Mouse (Mus musculus): Measurements from ENCODE around the gene Rbfox1. TPM values are rescaled to one million over a fixed set of nuclear protein-coding genes. Genes with fewer than 3 reads are reported as not detected.

Rbfox1 gene
- polyA plus RNA-seq, 1 experiment from 2014 or later, result not detected

DNA sequence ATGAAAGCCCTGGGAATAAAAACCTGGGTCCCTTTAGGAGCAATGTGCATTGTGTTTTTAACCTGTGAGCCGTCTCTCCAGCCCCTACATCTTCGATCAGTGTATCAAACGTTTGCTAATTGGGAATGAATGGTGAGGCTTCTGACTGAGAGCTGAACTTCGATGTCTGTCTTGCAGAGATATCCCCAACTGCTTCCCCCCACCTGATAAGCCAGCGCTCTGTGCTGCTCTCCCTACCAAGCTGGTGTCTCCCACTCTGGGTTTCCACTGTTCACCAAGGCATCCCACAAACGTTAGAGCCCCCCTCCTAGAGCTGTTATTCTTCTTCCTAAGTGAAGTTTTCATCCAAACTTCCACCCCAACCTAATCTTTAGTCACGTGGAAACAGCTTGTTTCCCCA is 1112.7 kb downstream of the Rbfox1 start:
- H3K36me3 ChIP-seq (ENCODE audit: inconsistent target), result no peaks in the 10 kb centered on the region
- no peak overlapping the region for H3K27ac ChIP-seq
- H3K4me3 ChIP-seq (ENCODE audit: inconsistent target), result no peak overlapping the region
- WGBS (ENCODE audit: missing documents), result 66% methylated on average over 7 of the region's 7 CpGs
- no peaks in the 10 kb centered on the region for H3K79me2 ChIP-seq (ENCODE audit: inconsistent target)

GRCm38 (mm10) chr16:7004565-7004964 is 1119.4 kb downstream of the Rbfox1 start:
- 98% methylated on average over 3 of the region's 3 CpGs for WGBS (ENCODE audit: missing documents)
- no peak overlapping the region for H3K4me3 ChIP-seq (ENCODE audit: inconsistent target)
- no peaks in the 10 kb centered on the region for H3K79me2 ChIP-seq (ENCODE audit: inconsistent target)
- H3K36me3 ChIP-seq (ENCODE audit: inconsistent target), result no peaks in the 10 kb centered on the region
- no peak overlapping the region for H3K27ac ChIP-seq

DNA sequence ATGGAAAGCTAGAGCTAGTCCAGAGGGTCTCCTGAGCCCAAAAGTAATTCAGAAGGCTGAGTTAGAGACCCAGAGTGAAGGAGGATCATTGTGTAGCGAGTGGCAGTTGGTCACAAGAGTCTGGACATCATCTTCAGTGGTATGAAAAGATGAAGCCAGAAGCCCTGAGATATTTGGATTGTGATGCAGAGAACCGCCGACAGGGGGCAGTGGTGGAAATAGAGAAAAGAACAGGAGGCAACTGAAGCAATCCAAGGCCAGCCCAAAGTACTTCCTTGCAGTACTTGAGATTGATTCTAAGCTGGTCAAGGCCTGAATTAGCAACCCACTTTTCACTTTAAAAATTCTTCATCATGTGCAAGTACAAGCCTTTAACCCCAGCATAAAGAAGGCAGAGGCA is 1120.3 kb downstream of the Rbfox1 start:
- H3K79me2 ChIP-seq (ENCODE audit: inconsistent target), result no peaks in the 10 kb centered on the region
- H3K27ac ChIP-seq, result no peak overlapping the region
- H3K36me3 ChIP-seq (ENCODE audit: inconsistent target), result no peaks in the 10 kb centered on the region
- no peak overlapping the region for H3K4me3 ChIP-seq (ENCODE audit: inconsistent target)
- WGBS (ENCODE audit: missing documents), result 18% methylated on average over 3 of the region's 3 CpGs

GRCm38 (mm10) chr16:7017310-7017709 is 1132.2 kb downstream of the Rbfox1 start:
- no peak overlapping the region for H3K4me3 ChIP-seq (ENCODE audit: inconsistent target)
- no peaks in the 10 kb centered on the region for H3K79me2 ChIP-seq (ENCODE audit: inconsistent target)
- no peaks in the 10 kb centered on the region for H3K36me3 ChIP-seq (ENCODE audit: inconsistent target)
- 86% methylated on average over 7 of the region's 7 CpGs for WGBS (ENCODE audit: missing documents)
- no peak overlapping the region for H3K27ac ChIP-seq

- Histone ChIP-seq H3K27ac (no peak overlapping the region), H3K79me2 (ENCODE audit: inconsistent target) (no peaks in the 10 kb centered on the region)
- WGBS (ENCODE audit: missing documents), result 13% methylated on average over 5 of the region's 5 CpGs
Observed at GRCm38 (mm10) chr16:7034231-7034630, 1149.1 kb downstream of the Rbfox1 start.

GRCm38 (mm10) chr16:7036566-7036965 is 1151.4 kb downstream of the Rbfox1 start:
- WGBS (ENCODE audit: missing documents), result 90% methylated on average over 3 of the region's 3 CpGs
- Histone ChIP-seq H3K79me2 (ENCODE audit: inconsistent target) (no peaks in the 10 kb centered on the region), H3K4me3 (ENCODE audit: inconsistent target) (no peak overlapping the region)

More at GRCm38 (mm10) chr16:7034231-7034630, 1149.1 kb downstream of the Rbfox1 start:
- no peak overlapping the region for H3K4me3 ChIP-seq (ENCODE audit: inconsistent target)
- H3K36me3 ChIP-seq (ENCODE audit: inconsistent target), result no peaks in the 10 kb centered on the region

GRCm38 (mm10) chr16:7036988-7037387 is 1151.8 kb downstream of the Rbfox1 start:
- no peaks in the 10 kb centered on the region for H3K36me3 ChIP-seq (ENCODE audit: inconsistent target)
- H3K4me3 ChIP-seq (ENCODE audit: inconsistent target), result no peak overlapping the region
- WGBS (ENCODE audit: missing documents), result 71% methylated on average over 8 of the region's 8 CpGs

More at GRCm38 (mm10) chr16:7036566-7036965, 1151.4 kb downstream of the Rbfox1 start:
- H3K36me3 ChIP-seq (ENCODE audit: inconsistent target), result no peaks in the 10 kb centered on the region
- no peak overlapping the region for H3K27ac ChIP-seq

DNA sequence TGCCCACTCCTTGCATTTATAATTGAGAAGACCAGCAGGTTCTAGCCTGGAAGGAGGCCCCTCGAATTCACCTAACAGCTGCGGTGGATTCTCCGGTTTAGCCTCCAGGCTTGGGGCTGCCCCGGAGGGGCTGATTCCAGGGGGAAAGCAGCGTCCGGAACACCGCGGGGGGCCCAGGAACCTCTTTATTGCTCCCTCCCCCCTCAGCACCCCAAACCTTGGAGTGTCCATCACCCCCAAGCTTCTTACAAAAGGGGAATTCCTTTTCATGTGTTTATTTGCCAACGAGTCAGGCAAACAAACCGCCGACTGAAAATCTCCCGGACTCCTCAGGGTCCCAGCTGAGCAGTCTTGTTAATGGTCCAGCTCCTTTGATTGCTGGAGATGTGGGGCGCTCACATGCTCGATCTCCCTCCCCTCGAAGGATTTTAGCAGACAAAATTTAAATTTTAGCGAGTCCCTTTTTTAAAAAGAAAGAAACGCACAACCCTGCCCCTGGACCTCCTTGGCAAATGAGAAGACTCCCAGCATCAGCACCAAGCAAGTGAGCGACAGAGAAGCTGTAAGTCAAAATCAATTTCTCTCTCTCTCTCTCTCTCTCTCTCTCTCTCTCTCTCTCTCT is 1153.6 kb downstream of the Rbfox1 start:
- no peaks in the 10 kb centered on the region for H3K79me2 ChIP-seq (ENCODE audit: inconsistent target)
- WGBS (ENCODE audit: missing documents), result 3% methylated on average over 18 of the region's 18 CpGs

More at GRCm38 (mm10) chr16:7036988-7037387, 1151.8 kb downstream of the Rbfox1 start:
- H3K27ac ChIP-seq, result no peak overlapping the region
- no peaks in the 10 kb centered on the region for H3K79me2 ChIP-seq (ENCODE audit: inconsistent target)

GRCm38 (mm10) chr16:7039404-7040367 is 1154.5 kb downstream of the Rbfox1 start:
- no peak overlapping the region for H3K4me3 ChIP-seq (ENCODE audit: inconsistent target)
- no peaks in the 10 kb centered on the region for H3K36me3 ChIP-seq (ENCODE audit: inconsistent target)
- H3K79me2 ChIP-seq (ENCODE audit: inconsistent target), result no peaks in the 10 kb centered on the region
- H3K27ac ChIP-seq, result no peak overlapping the region
- WGBS (ENCODE audit: missing documents), result 6% methylated on average over 22 of the region's 30 CpGs

More for the DNA sequence above, 1153.6 kb downstream of the Rbfox1 start:
- H3K36me3 ChIP-seq (ENCODE audit: inconsistent target), result no peaks in the 10 kb centered on the region
- no peak overlapping the region for H3K27ac ChIP-seq
- no peak overlapping the region for H3K4me3 ChIP-seq (ENCODE audit: inconsistent target)

DNA sequence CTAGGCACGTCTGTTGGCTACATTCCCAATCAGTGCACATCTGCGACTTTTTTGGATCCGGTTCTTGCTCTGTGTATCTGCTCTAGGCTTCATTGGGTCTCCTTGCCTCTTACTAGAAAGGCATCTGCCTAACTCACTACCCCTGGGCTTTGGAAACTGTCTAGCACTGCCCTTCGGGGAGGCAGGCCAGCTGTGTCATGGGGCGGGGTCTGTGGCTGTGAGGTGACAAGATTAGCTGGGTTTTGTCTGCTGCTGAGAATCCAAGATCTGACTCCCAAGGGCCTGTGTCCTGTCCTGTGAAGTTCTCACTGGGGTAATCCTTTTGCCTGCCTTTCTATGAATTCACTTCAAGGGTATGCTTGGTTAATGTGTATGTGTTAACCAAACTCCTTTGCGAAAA is 1155.5 kb downstream of the Rbfox1 start:
- Histone ChIP-seq H3K27ac (no peak overlapping the region), H3K4me3 (ENCODE audit: inconsistent target) (no peak overlapping the region), H3K79me2 (ENCODE audit: inconsistent target) (no peaks in the 10 kb centered on the region), H3K36me3 (ENCODE audit: inconsistent target) (no peaks in the 10 kb centered on the region)
- WGBS (ENCODE audit: missing documents), result 60% methylated on average over 6 of the region's 6 CpGs

DNA sequence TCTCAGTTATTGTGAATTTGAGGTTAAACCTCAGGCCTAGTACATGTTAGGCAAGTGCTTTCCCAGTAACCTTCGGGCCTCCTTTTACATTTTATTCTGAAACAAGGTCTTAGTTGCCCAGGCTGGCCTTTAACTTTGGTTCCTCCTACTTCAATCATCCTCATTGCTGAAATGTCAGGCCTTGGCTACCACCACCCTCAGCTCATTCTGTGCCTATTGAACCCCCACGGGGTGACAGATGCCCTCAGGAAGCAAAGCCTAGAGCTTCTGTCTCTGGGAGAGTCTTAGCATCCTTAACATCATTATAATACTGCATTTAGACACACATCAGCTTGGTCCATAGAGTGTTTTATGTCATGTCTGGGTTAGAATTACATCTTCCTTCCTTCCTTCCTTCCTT is 1162.3 kb downstream of the Rbfox1 start:
- 38% methylated on average over 2 of the region's 2 CpGs for WGBS (ENCODE audit: missing documents)
- Histone ChIP-seq H3K79me2 (ENCODE audit: inconsistent target) (no peaks in the 10 kb centered on the region), H3K27ac (no peak overlapping the region), H3K4me3 (ENCODE audit: inconsistent target) (no peak overlapping the region), H3K36me3 (ENCODE audit: inconsistent target) (no peaks in the 10 kb centered on the region)

GRCm38 (mm10) chr16:7049162-7049971 is 1164.2 kb downstream of the Rbfox1 start:
- Histone ChIP-seq H3K4me3 (ENCODE audit: inconsistent target) (no peak overlapping the region), H3K79me2 (ENCODE audit: inconsistent target) (no peaks in the 10 kb centered on the region), H3K27ac (no peak overlapping the region), H3K36me3 (ENCODE audit: inconsistent target) (no peaks in the 10 kb centered on the region)
- 16% methylated on average over 18 of the region's 18 CpGs for WGBS (ENCODE audit: missing documents)

DNA sequence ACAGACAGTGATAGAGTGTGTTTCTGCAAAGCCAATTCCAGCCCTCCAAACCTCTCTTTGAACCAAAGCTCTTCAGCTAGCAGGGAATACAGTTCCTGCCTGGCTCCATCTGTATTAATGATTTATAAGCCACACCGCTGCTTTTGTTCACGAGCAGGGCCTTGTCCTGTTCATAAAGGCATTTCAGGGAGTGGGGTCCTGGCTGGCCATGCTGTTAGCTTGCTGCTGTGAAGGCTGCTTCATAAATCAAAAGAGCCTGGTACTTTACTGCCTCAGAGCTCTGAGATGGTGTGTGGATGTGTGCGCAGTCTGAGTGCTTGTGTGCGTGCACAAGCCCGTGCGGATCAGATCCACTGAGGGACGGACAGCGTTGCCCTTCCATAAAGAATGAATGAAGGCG is 1165.8 kb downstream of the Rbfox1 start:
- H3K79me2 ChIP-seq (ENCODE audit: inconsistent target), result no peaks in the 10 kb centered on the region
- no peaks in the 10 kb centered on the region for H3K36me3 ChIP-seq (ENCODE audit: inconsistent target)
- no peak overlapping the region for H3K4me3 ChIP-seq (ENCODE audit: inconsistent target)
- H3K27ac ChIP-seq, result no peak overlapping the region
- WGBS (ENCODE audit: missing documents), result 91% methylated on average over 9 of the region's 9 CpGs

DNA sequence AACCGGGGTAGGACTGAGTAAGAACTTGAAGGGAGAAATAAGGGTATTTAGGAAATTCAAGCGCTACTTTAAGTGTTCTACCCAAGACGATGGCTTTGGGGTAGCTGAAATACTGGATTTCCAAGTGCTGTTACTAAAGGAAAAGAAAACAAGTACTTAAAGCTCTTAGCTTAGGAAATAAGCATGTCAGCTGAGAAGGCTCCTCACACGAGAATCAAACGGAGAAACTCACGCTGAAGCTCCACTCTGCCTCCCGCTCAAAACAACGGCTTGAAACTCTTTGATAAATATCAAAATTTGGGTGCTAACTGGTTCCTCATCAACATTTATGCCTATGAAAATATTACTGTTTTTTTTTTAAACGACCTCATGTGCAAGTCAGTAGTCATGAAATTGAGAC is 1166.8 kb downstream of the Rbfox1 start:
- Histone ChIP-seq H3K27ac (no peak overlapping the region), H3K4me3 (ENCODE audit: inconsistent target) (no peak overlapping the region), H3K79me2 (ENCODE audit: inconsistent target) (no peaks in the 10 kb centered on the region), H3K36me3 (ENCODE audit: inconsistent target) (no peaks in the 10 kb centered on the region)
- WGBS (ENCODE audit: missing documents), result 84% methylated on average over 9 of the region's 9 CpGs
